Mouse (Mus musculus) limb, embryonic 13.5 days (tissue): ENCODE measurements at regions not wholly inside any gene's neighbourhood (a gene's known extent, or its start where the extent isn't known, plus 50 kb on each side); places are given as distances from the start of the nearest gene placed in this dataset.

ENCODE experiments used
- ATAC-seq: fragments of 200-750 bp; cut with Nextera tagmentation; 2 replicates; pipeline ENCODE4 v1.8.0; 2017; ENCODE audit warnings: low read depth, moderate number of reproducible peaks, moderate TSS enrichment; ENCODE audit not compliant: low FRiP score
- H3K27ac ChIP-seq: fragments of 300-500 bp; sonication (generic); 2 replicates; pipeline ENCODE4 v1.5.1; 2015; ENCODE audit warnings: inconsistent platforms, mild to moderate bottlenecking, moderate library complexity
- H3K27me3 ChIP-seq: fragments of 300-500 bp; sonication (generic); 2 replicates; pipeline ENCODE4 v1.6.1; 2015; ENCODE audit warnings: mild to moderate bottlenecking, inconsistent platforms
- H3K36me3 ChIP-seq: fragments of 300-500 bp; sonication (generic); 2 replicates; pipeline ENCODE4 v1.6.1; 2015; ENCODE audit warnings: inconsistent platforms, mild to moderate bottlenecking, moderate library complexity
- H3K4me1 ChIP-seq: fragments of 300-500 bp; sonication (generic); 2 replicates; pipeline ENCODE4 v1.6.1; 2015; ENCODE audit warnings: inconsistent platforms
- H3K4me2 ChIP-seq: fragments of 300-500 bp; sonication (generic); replicated peaks from 2 replicates; pipeline ENCODE4 v1.6.1; 2015; ENCODE audit warnings: inconsistent platforms, mild to moderate bottlenecking, moderate library complexity
- H3K4me3 ChIP-seq: fragments of 300-500 bp; sonication (generic); 2 replicates; pipeline ENCODE4 v1.5.1; 2015; ENCODE audit warnings: moderate library complexity, mild to moderate bottlenecking, inconsistent platforms
- H3K9ac ChIP-seq: fragments of 300-500 bp; sonication (generic); 2 replicates; pipeline ENCODE4 v1.6.1; 2015; ENCODE audit warnings: mild to moderate bottlenecking, inconsistent platforms
- H3K9me3 ChIP-seq: fragments of 300-500 bp; sonication (generic); 2 replicates; pipeline ENCODE4 v1.6.1; 2016; ENCODE audit warnings: inconsistent platforms
- WGBS: fragments of 180-500 bp; shearing (Covaris S2); methylation state at CpG from one replicate; pipeline ENCODE4 v1.1.7; 2015; 5-methylcytosine and 5-hydroxymethylcytosine counted together

GRCm38 (mm10) chr10:8036293-8036692 is 80.3 kb upstream of the Tab2 start:
- Histone ChIP-seq H3K4me2 (no peak overlapping the region), H3K4me3 (no peak overlapping the region), H3K9me3 (no peaks in the 10 kb centered on the region), H3K27me3 (no peaks in the 10 kb centered on the region), H3K27ac (no peak overlapping the region), H3K4me1 (peaks cover 33% of the 10 kb centered on the region), H3K36me3 (no peaks in the 10 kb centered on the region), H3K9ac (no peak overlapping the region)
- ATAC-seq: no peak
- WGBS: 66% methylated on average over 4 of the region's 4 CpGs

GRCm38 (mm10) chr10:8035310-8035709 is 79.3 kb upstream of the Tab2 start:
- no peak for ATAC-seq
- Histone ChIP-seq H3K27me3 (no peaks in the 10 kb centered on the region), H3K27ac (peak overlapping the region; percentile 15; the same call in 1 of the 2 replicates), H3K4me2 (no peak overlapping the region), H3K4me1 (peaks cover 33% of the 10 kb centered on the region), H3K9ac (no peak overlapping the region), H3K4me3 (no peak overlapping the region), H3K9me3 (no peaks in the 10 kb centered on the region), H3K36me3 (no peaks in the 10 kb centered on the region)
- WGBS: 45% methylated on average over 1 of the region's 1 CpGs

GRCm38 (mm10) chr10:8032203-8032602 is 76.2 kb upstream of the Tab2 start:
- Histone ChIP-seq H3K9me3 (no peaks in the 10 kb centered on the region), H3K27me3 (no peaks in the 10 kb centered on the region), H3K4me1 (peaks cover 31% of the 10 kb centered on the region), H3K36me3 (no peaks in the 10 kb centered on the region), H3K9ac (no peak overlapping the region), H3K27ac (no peak overlapping the region), H3K4me2 (no peak overlapping the region), H3K4me3 (no peak overlapping the region)
- WGBS: 81% methylated on average over 1 of the region's 1 CpGs
- ATAC-seq: no peak

GRCm38 (mm10) chr10:8028840-8029239 is 72.8 kb upstream of the Tab2 start:
- H3K9me3 ChIP-seq: no peaks in the 10 kb centered on the region
- ATAC-seq: peak; percentile 57; the same call in 1 of the 2 replicates
- H3K9ac ChIP-seq: no peak overlapping the region; the same call in 1 of the 2 replicates
- H3K4me2 ChIP-seq: 0 out of 2 replicates have a peak overlapping the region, but pooled peaks have one; percentile 9
- H3K36me3 ChIP-seq: no peaks in the 10 kb centered on the region
- no peak overlapping the region for H3K27ac ChIP-seq
- no peaks in the 10 kb centered on the region for H3K27me3 ChIP-seq
- H3K4me3 ChIP-seq: no peak overlapping the region
- peaks cover 29% of the 10 kb centered on the region for H3K4me1 ChIP-seq
- 58% methylated on average over 2 of the region's 2 CpGs for WGBS

- Histone ChIP-seq H3K9me3 (no peaks in the 10 kb centered on the region), H3K4me2 (0 out of 2 replicates have a peak overlapping the region, but pooled peaks have one; percentile 30), H3K27me3 (no peaks in the 10 kb centered on the region), H3K27ac (no peak overlapping the region), H3K9ac (no peak overlapping the region), H3K4me3 (no peak overlapping the region), H3K4me1 (peaks cover 31% of the 10 kb centered on the region), H3K36me3 (no peaks in the 10 kb centered on the region)
- ATAC-seq: peak; percentile 54; the same call in 1 of the 2 replicates
- WGBS: 24% methylated on average over 6 of the region's 6 CpGs
Measured at GRCm38 (mm10) chr10:8027023-8027422, 71.0 kb upstream of the Tab2 start.

- H3K4me1 ChIP-seq: peaks cover 27% of the 10 kb centered on the region
- no peak overlapping the region for H3K9ac ChIP-seq
- H3K9me3 ChIP-seq: no peaks in the 10 kb centered on the region
- H3K27ac ChIP-seq: no peak overlapping the region
- no peak overlapping the region for H3K4me3 ChIP-seq
- H3K27me3 ChIP-seq: no peaks in the 10 kb centered on the region
- no peak overlapping the region for H3K4me2 ChIP-seq
- H3K36me3 ChIP-seq: no peaks in the 10 kb centered on the region
- WGBS: 89% methylated on average over 2 of the region's 2 CpGs
- no peak for ATAC-seq
Measured at GRCm38 (mm10) chr10:8023741-8024140, 67.7 kb upstream of the Tab2 start.

GRCm38 (mm10) chr10:8021971-8022370 is 65.9 kb upstream of the Tab2 start:
- no peak overlapping the region for H3K27ac ChIP-seq
- no peaks in the 10 kb centered on the region for H3K27me3 ChIP-seq
- 72% methylated on average over 1 of the region's 1 CpGs for WGBS
- H3K4me3 ChIP-seq: no peak overlapping the region
- no peak for ATAC-seq
- H3K9ac ChIP-seq: no peak overlapping the region
- no peak overlapping the region for H3K4me2 ChIP-seq
- peaks cover 12% of the 10 kb centered on the region for H3K4me1 ChIP-seq
- no peaks in the 10 kb centered on the region for H3K36me3 ChIP-seq
- H3K9me3 ChIP-seq: no peaks in the 10 kb centered on the region

GRCm38 (mm10) chr10:8020916-8021705 is 65.1 kb upstream of the Tab2 start:
- Histone ChIP-seq H3K4me2 (no peak overlapping the region), H3K27me3 (no peaks in the 10 kb centered on the region), H3K4me1 (peaks cover 4% of the 10 kb centered on the region; the same call in 1 of the 2 replicates), H3K4me3 (no peak overlapping the region), H3K36me3 (no peaks in the 10 kb centered on the region), H3K9me3 (no peaks in the 10 kb centered on the region), H3K9ac (no peak overlapping the region), H3K27ac (no peak overlapping the region)
- 75% methylated on average over 4 of the region's 4 CpGs for WGBS
- ATAC-seq: no peak

GRCm38 (mm10) chr10:8020113-8020512 is 64.1 kb upstream of the Tab2 start:
- H3K36me3 ChIP-seq: no peaks in the 10 kb centered on the region
- no peak overlapping the region for H3K4me3 ChIP-seq
- H3K9ac ChIP-seq: no peak overlapping the region
- H3K4me1 ChIP-seq: 0 out of 2 replicates have a peak, but pooled peaks cover 2% of the 10 kb centered on the region
- no peak overlapping the region for H3K27ac ChIP-seq
- no peaks in the 10 kb centered on the region for H3K27me3 ChIP-seq
- 81% methylated on average over 4 of the region's 4 CpGs for WGBS
- H3K4me2 ChIP-seq: no peak overlapping the region
- ATAC-seq: no peak
- H3K9me3 ChIP-seq: no peaks in the 10 kb centered on the region

- no peak for ATAC-seq
- Histone ChIP-seq H3K4me1 (0 out of 2 replicates have a peak, but pooled peaks cover 4% of the 10 kb centered on the region), H3K27ac (no peak overlapping the region)
Measured at GRCm38 (mm10) chr10:8018229-8019026, 62.4 kb upstream of the Tab2 start.

GRCm38 (mm10) chr10:8016741-8017140 is 60.7 kb upstream of the Tab2 start:
- H3K4me1 ChIP-seq: peaks cover 4% of the 10 kb centered on the region
- ATAC-seq: no peak
- 81% methylated on average over 2 of the region's 2 CpGs for WGBS

More at GRCm38 (mm10) chr10:8018229-8019026, 62.4 kb upstream of the Tab2 start:
- Histone ChIP-seq H3K9me3 (no peaks in the 10 kb centered on the region), H3K9ac (no peak overlapping the region), H3K4me3 (no peak overlapping the region), H3K27me3 (no peaks in the 10 kb centered on the region), H3K36me3 (no peaks in the 10 kb centered on the region), H3K4me2 (no peak overlapping the region)

GRCm38 (mm10) chr10:8011744-8012143 is 55.7 kb upstream of the Tab2 start:
- Histone ChIP-seq H3K9ac (no peak overlapping the region), H3K27ac (no peak overlapping the region), H3K9me3 (no peaks in the 10 kb centered on the region), H3K4me2 (no peak overlapping the region), H3K36me3 (no peaks in the 10 kb centered on the region), H3K4me1 (peaks cover 16% of the 10 kb centered on the region), H3K4me3 (no peak overlapping the region), H3K27me3 (no peaks in the 10 kb centered on the region)
- no peak for ATAC-seq
- 51% methylated on average over 4 of the region's 4 CpGs for WGBS

More at GRCm38 (mm10) chr10:8016741-8017140, 60.7 kb upstream of the Tab2 start:
- no peaks in the 10 kb centered on the region for H3K27me3 ChIP-seq
- no peaks in the 10 kb centered on the region for H3K9me3 ChIP-seq
- H3K27ac ChIP-seq: no peak overlapping the region
- no peak overlapping the region for H3K9ac ChIP-seq
- H3K36me3 ChIP-seq: no peaks in the 10 kb centered on the region
- H3K4me2 ChIP-seq: no peak overlapping the region
- no peak overlapping the region for H3K4me3 ChIP-seq
